Mouse (Mus musculus) granulocyte monocyte progenitor cell, adult 5-6 weeks (primary cell): Measurements from ENCODE around the gene 2610507B11Rik. TPM values are rescaled to one million over a fixed set of nuclear protein-coding genes. Genes with fewer than 3 reads are reported as not detected.

Experiments
- ATAC-seq: replicated peaks from 2 replicates; pipeline ENCODE4 v1.8.0; 2016; ENCODE audit warnings: mild to moderate bottlenecking, moderate TSS enrichment, inconsistent platforms; ENCODE audit not compliant: poor library complexity, severe bottlenecking
- total RNA-seq, 2 experiments: library from RNA; stranded (forward) in 1 of 2; stranded (reverse) in 1 of 2; fragments of 200-712, 200-1000 nt in 1 of 2; fragments of >200 nt in 1 of 2; fragmentation: Nextera tagmentation in 1 of 2; gene quantifications; 2 replicates each; pipeline ENCODE4 v1.2.3; 2014 to 2017

The 2610507B11Rik gene
- total RNA-seq, 2 experiments from 2014 or later: 73.6 to 76.0 TPM

GRCm38 (mm10) chr11:78332676-78333075 is 71.1 kb downstream of the 2610507B11Rik start:
- no peak for ATAC-seq

- ATAC-seq: no peak
Measured at GRCm38 (mm10) chr11:78333992-78334391, 72.4 kb downstream of the 2610507B11Rik start.

DNA sequence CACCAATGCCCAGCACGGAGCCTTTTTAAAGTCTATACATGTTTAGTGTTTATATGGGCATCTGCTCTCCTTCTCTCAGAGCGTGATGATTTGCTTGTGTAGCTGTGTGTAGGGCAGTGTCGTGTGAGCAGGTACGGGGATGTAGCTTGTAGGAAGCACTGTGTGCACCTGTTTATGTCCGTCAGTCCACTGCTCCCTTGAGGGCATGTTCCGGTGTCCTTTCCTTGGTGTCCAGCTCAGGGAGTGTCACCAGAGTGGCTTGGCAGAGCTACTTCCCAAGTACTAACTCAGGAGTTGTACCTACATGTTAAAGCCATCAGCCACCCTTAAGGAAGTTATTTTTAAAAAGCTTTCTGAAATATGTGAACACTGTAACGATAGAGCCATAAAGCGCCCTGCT is 75.5 kb downstream of the 2610507B11Rik start:
- ATAC-seq: no peak

Other genes with a start within 250 kb of the 2610507B11Rik start
- gene Dhrs13, start 229.5 kb upstream of the 2610507B11Rik start, total RNA-seq (2014; fragmentation: Nextera tagmentation): 7.6 and 14.0 TPM in 2 replicates
- 5.7 and 9.7 TPM in 2 replicates for gene Dhrs13, start 229.5 kb upstream of the 2610507B11Rik start, total RNA-seq (2017)
- gene Flot2, start 223.8 kb upstream of the 2610507B11Rik start, total RNA-seq (2014; fragmentation: Nextera tagmentation): 52.3 and 54.2 TPM in 2 replicates
- gene Flot2, start 223.8 kb upstream of the 2610507B11Rik start, total RNA-seq (2017): 57.7 and 73.4 TPM in 2 replicates
- 17.8 and 18.7 TPM in 2 replicates for gene Eral1, start 181.4 kb upstream of the 2610507B11Rik start, total RNA-seq (2014; fragmentation: Nextera tagmentation)
- 27.4 and 32.0 TPM in 2 replicates for gene Eral1, start 181.4 kb upstream of the 2610507B11Rik start, total RNA-seq (2017)
- gene Fam222b, start 167.1 kb upstream of the 2610507B11Rik start, total RNA-seq (2014; fragmentation: Nextera tagmentation): 13.5 and 16.8 TPM in 2 replicates
- 3.7 and 6.5 TPM in 2 replicates for gene Fam222b, start 167.1 kb upstream of the 2610507B11Rik start, total RNA-seq (2017)
- gene Traf4, start 96.2 kb upstream of the 2610507B11Rik start, total RNA-seq (2014; fragmentation: Nextera tagmentation): 4.9 and 7.3 TPM in 2 replicates
- gene Traf4, start 96.2 kb upstream of the 2610507B11Rik start, total RNA-seq (2017): 2.8 and 3.6 TPM in 2 replicates
- 3.5 and 14.4 TPM in 2 replicates for gene Nek8, start 85.1 kb upstream of the 2610507B11Rik start, total RNA-seq (2014; fragmentation: Nextera tagmentation)
- gene Nek8, start 85.1 kb upstream of the 2610507B11Rik start, total RNA-seq (2017): 5.8 and 6.1 TPM in 2 replicates
- gene Tlcd1, start 85.0 kb upstream of the 2610507B11Rik start, total RNA-seq (2014; fragmentation: Nextera tagmentation): 1.1 and 3.5 TPM in 2 replicates
- gene Tlcd1, start 85.0 kb upstream of the 2610507B11Rik start, total RNA-seq (2017): 2.9 and 4.1 TPM in 2 replicates
- 5,451 and 5,560 TPM in 2 replicates for gene Rpl23a, start 78.2 kb upstream of the 2610507B11Rik start, total RNA-seq (2014; fragmentation: Nextera tagmentation)
- gene Rpl23a, start 78.2 kb upstream of the 2610507B11Rik start, total RNA-seq (2017): 3,079 and 3,080 TPM in 2 replicates
- 6.1 and 7.2 TPM in 2 replicates for gene Rab34, start 73.3 kb upstream of the 2610507B11Rik start, total RNA-seq (2014; fragmentation: Nextera tagmentation)
- 1.5 and 3.6 TPM in 2 replicates for gene Rab34, start 73.3 kb upstream of the 2610507B11Rik start, total RNA-seq (2017)
- not detected in 2 replicates for gene Proca1, start 68.4 kb upstream of the 2610507B11Rik start, total RNA-seq (2014; fragmentation: Nextera tagmentation)
- gene Proca1, start 68.4 kb upstream of the 2610507B11Rik start, total RNA-seq (2017): not detected in 2 replicates
- 76.9 and 79.6 TPM in 2 replicates for gene Sdf2, start 16.0 kb upstream of the 2610507B11Rik start, total RNA-seq (2014; fragmentation: Nextera tagmentation)
- gene Sdf2, start 16.0 kb upstream of the 2610507B11Rik start, total RNA-seq (2017): 41.4 and 48.8 TPM in 2 replicates
- gene Supt6, start 15.8 kb upstream of the 2610507B11Rik start, total RNA-seq (2014; fragmentation: Nextera tagmentation): 39.3 and 42.7 TPM in 2 replicates
- gene Supt6, start 15.8 kb upstream of the 2610507B11Rik start, total RNA-seq (2017): 35.2 and 41.1 TPM in 2 replicates
- gene BC030499, start 29.1 kb downstream of the 2610507B11Rik start, total RNA-seq (2014; fragmentation: Nextera tagmentation): 2.3 TPM in 1 of 2 replicates, not detected in the other
- gene BC030499, start 29.1 kb downstream of the 2610507B11Rik start, total RNA-seq (2017): not detected in 2 replicates
- 11.9 and 25.4 TPM in 2 replicates for gene Spag5, start 39.8 kb downstream of the 2610507B11Rik start, total RNA-seq (2014; fragmentation: Nextera tagmentation)
- gene Spag5, start 39.8 kb downstream of the 2610507B11Rik start, total RNA-seq (2017): 50.8 and 57.7 TPM in 2 replicates
- gene Aldoc, start 61.2 kb downstream of the 2610507B11Rik start, total RNA-seq (2014; fragmentation: Nextera tagmentation): 0.69 and 2.8 TPM in 2 replicates
- gene Aldoc, start 61.2 kb downstream of the 2610507B11Rik start, total RNA-seq (2017): 0.15 TPM in 1 of 2 replicates, not detected in the other
- 47.6 and 51.6 TPM in 2 replicates for gene Pigs, start 66.7 kb downstream of the 2610507B11Rik start, total RNA-seq (2014; fragmentation: Nextera tagmentation)
- gene Pigs, start 66.7 kb downstream of the 2610507B11Rik start, total RNA-seq (2017): 13.7 and 14.9 TPM in 2 replicates
- gene Unc119, start 81.7 kb downstream of the 2610507B11Rik start, total RNA-seq (2014; fragmentation: Nextera tagmentation): 24.0 and 41.0 TPM in 2 replicates
- gene Unc119, start 81.7 kb downstream of the 2610507B11Rik start, total RNA-seq (2017): 11.9 and 18.5 TPM in 2 replicates
- not detected in 2 replicates for gene Foxn1, start 124.8 kb downstream of the 2610507B11Rik start, total RNA-seq (2014; fragmentation: Nextera tagmentation)
- not detected in 2 replicates for gene Foxn1, start 124.8 kb downstream of the 2610507B11Rik start, total RNA-seq (2017)
- gene Slc13a2, start 160.5 kb downstream of the 2610507B11Rik start, total RNA-seq (2014; fragmentation: Nextera tagmentation): not detected in 2 replicates
- gene Slc13a2, start 160.5 kb downstream of the 2610507B11Rik start, total RNA-seq (2017): not detected in 2 replicates
- gene Slc46a1, start 203.9 kb downstream of the 2610507B11Rik start, total RNA-seq (2014; fragmentation: Nextera tagmentation): 4.2 TPM in 1 of 2 replicates, not detected in the other
- gene Slc46a1, start 203.9 kb downstream of the 2610507B11Rik start, total RNA-seq (2017): 1.9 and 2.7 TPM in 2 replicates
- gene Sarm1, start 236.0 kb downstream of the 2610507B11Rik start, total RNA-seq (2014; fragmentation: Nextera tagmentation): not detected in 2 replicates
- not detected in 2 replicates for gene Sarm1, start 236.0 kb downstream of the 2610507B11Rik start, total RNA-seq (2017)
- gene Vtn, start 237.3 kb downstream of the 2610507B11Rik start, total RNA-seq (2014; fragmentation: Nextera tagmentation): not detected in 2 replicates
- not detected in 2 replicates for gene Vtn, start 237.3 kb downstream of the 2610507B11Rik start, total RNA-seq (2017)
- gene Sebox, start 241.7 kb downstream of the 2610507B11Rik start, total RNA-seq (2014; fragmentation: Nextera tagmentation): not detected in 2 replicates
- not detected in 2 replicates for gene Sebox, start 241.7 kb downstream of the 2610507B11Rik start, total RNA-seq (2017)